Comparison of ENCODE assay signal across 8 mouse cellular contexts in the genomic region with DNA sequence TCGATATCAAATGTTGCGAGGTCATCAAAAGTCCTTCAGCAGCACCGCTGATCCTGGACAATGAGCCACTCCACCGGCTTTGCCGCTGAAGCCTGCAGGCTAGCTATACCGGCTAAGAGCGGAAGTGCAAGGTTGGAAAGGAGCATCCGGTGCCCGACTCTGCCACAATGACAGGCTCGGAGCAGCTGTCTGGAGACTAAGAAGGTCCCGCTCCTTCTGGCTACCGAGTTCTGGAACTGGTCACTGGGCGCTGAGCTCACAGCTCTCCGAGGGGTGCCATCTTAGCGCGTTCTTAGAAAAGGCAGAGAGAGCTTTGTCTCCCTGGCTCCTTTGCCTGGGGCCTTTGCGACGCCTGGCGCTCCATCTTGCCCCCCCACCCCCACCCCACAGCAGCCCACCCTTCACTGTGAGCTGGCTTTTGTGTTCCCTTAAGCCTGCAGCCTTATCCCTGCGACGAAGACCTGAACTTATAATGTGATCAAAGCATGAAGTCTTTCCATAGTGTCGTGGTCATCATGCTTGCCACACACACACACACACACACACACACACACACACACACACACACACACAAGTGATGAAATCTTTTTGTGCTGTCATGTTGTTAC. TPM values are rescaled to one million over a fixed set of nuclear protein-coding genes. Genes with fewer than 3 reads are reported as not detected.
A peak's percentile ranks its signal among the peaks of the same experiment; 100 is the strongest.
DNase-seq lines count a peak whose midpoint lies in the region; ATAC-seq and TF ChIP-seq lines count a peak whose summit lies in the region.

No protein-coding gene starts in this region.

- no peak for DNase-seq in layer of hippocampus, adult 2 months (ENCODE audit: low spot score in 2 of 2)
- no peak for DNase-seq in layer of hippocampus, adult 9-11 months
- DNase-seq in induced T-regulatory cell, adult 2 months (ENCODE audit: low read depth), result peak; percentile 77
- peak; percentile 65 for DNase-seq in lung, postnatal 10 days
- no peak for DNase-seq in left cerebral cortex, postnatal 14 days (ENCODE audit: low spot score in 2 of 2)
- DNase-seq in spleen, postnatal 36 days (ENCODE audit: low spot score in 2 of 2), result no peak

- H3K9me3 ChIP-seq in embryonic facial prominence, embryonic 12.5 days, result no peaks in the 10 kb centered on the region

- no peak for TF ChIP-seq CTCF in layer of hippocampus, adult 2 months (conservative IDR thresholded peaks at IDR 0.05)
- no peak for TF ChIP-seq CTCF in small intestine, adult 2 months (IDR thresholded peaks at IDR 0.05; ENCODE audit: extremely low read depth, insufficient read length, insufficient replicate concordance, low read depth, low read length)

- intact Hi-C loops in left cerebral cortex, postnatal 14 days (cut with DNase I), result no loop called here

- peak overlapping the region; percentile 32; the same call in 1 of the 2 replicates for H3K4me3 ChIP-seq in layer of hippocampus, adult 2 months
- H3K4me3 ChIP-seq in embryonic facial prominence, embryonic 12.5 days, result peak overlapping the region; percentile 27
- peak overlapping the region; percentile 35 for H3K4me3 ChIP-seq in small intestine, adult 2 months (ENCODE audit: low read depth, low read length)

- 6% methylated on average over 22 of the region's 22 CpGs for WGBS in embryonic facial prominence, embryonic 12.5 days
- WGBS in small intestine, adult 2 months, result 17% methylated on average over 22 of the region's 22 CpGs

- H3K36me3 ChIP-seq in embryonic facial prominence, embryonic 12.5 days, result no peaks in the 10 kb centered on the region
- H3K36me3 ChIP-seq in small intestine, adult 2 months (ENCODE audit: control insufficient read depth, insufficient read depth, low read length), result no peaks in the 10 kb centered on the region

- peak overlapping the region; percentile 51 for H3K4me2 ChIP-seq in embryonic facial prominence, embryonic 12.5 days (replicated peaks)

- no peak overlapping the region for H3K27ac ChIP-seq in layer of hippocampus, adult 2 months
- 0 out of 2 replicates have a peak overlapping the region, but pooled peaks have one; percentile 12 for H3K27ac ChIP-seq in embryonic facial prominence, embryonic 12.5 days
- H3K27ac ChIP-seq in small intestine, adult 2 months (ENCODE audit: insufficient read depth, low read depth, low read length), result no peak overlapping the region

- TF ChIP-seq POLR2A in small intestine, adult 2 months (IDR thresholded peaks at IDR 0.05; ENCODE audit: low read depth, low read length), result no peak

- H3K27me3 ChIP-seq in embryonic facial prominence, embryonic 12.5 days, result no peaks in the 10 kb centered on the region
- no peaks in the 10 kb centered on the region for H3K27me3 ChIP-seq in small intestine, adult 2 months (ENCODE audit: control insufficient read depth, insufficient read depth, low read length)

- no peak for ATAC-seq in embryonic facial prominence, embryonic 12.5 days (ENCODE audit: insufficient number of reproducible peaks, insufficient read depth, low FRiP score, low TSS enrichment)

- H3K9ac ChIP-seq in embryonic facial prominence, embryonic 12.5 days, result peak overlapping the region; percentile 50; the same call in 1 of the 2 replicates

- H3K4me1 ChIP-seq in embryonic facial prominence, embryonic 12.5 days, result peaks cover 33% of the 10 kb centered on the region
- H3K4me1 ChIP-seq in small intestine, adult 2 months (ENCODE audit: control insufficient read depth, insufficient read depth, insufficient read length, low read length), result no peaks in the 10 kb centered on the region; the same call in 1 of the 2 replicates

RNA-seq across cellular contexts. Expression of a gene that starts 22.2 kb away (rescaled TPM):
- 10 to 100 TPM; 51.4 to 59.6 TPM for total RNA-seq in layer of hippocampus, adult 2 months (2021)
- 223 and 224 TPM in 2 replicates for polyA plus RNA-seq in embryonic facial prominence, embryonic 12.5 days (2016; fragmentation: Nextera tagmentation; extraction: Ambion mirVana)
- 52.5 and 327 TPM in 2 replicates for polyA plus RNA-seq in small intestine, adult 2 months (2012; rRNA removed)
- 10 to 100 TPM; 63.0 to 66.9 TPM for total RNA-seq in left cerebral cortex, postnatal 14 days (2021)

RNA-seq across cellular contexts. Expression of a gene that starts 57.5 kb away (rescaled TPM):
- total RNA-seq in layer of hippocampus, adult 2 months (2021), result under 1 TPM; 0.08 to 0.15 TPM
- polyA plus RNA-seq in embryonic facial prominence, embryonic 12.5 days (2016; fragmentation: Nextera tagmentation; extraction: Ambion mirVana), result not detected in 2 replicates
- polyA plus RNA-seq in small intestine, adult 2 months (2012; rRNA removed), result 0.06 and 2.8 TPM in 2 replicates
- total RNA-seq in left cerebral cortex, postnatal 14 days (2021), result under 1 TPM; 0.15 to 0.35 TPM

Comparison
In these comparisons a context has a peak if more than half of its experiments do, and no peak if none do; other contexts are left out.
1. DNase-seq: peak in induced T-regulatory cell, adult 2 months (single experiment) and lung, postnatal 10 days (single experiment); none in layer of hippocampus, adult 2 months (0 of 2), layer of hippocampus, adult 9-11 months (single experiment), left cerebral cortex, postnatal 14 days (0 of 2) and spleen, postnatal 36 days (0 of 2).
2. Peak in every context shown above with its lines, with median percentiles within 50 percentile points of each other: H3K4me3 ChIP-seq.